Mouse (Mus musculus): ENCODE data around the gene Mettl3. TPM values are rescaled to one million over a fixed set of nuclear protein-coding genes. Genes with fewer than 3 reads are reported as not detected.
"Not testable (repeated sequence)": the region's sequence is repeated elsewhere in the genome, so short reads cannot be mapped to it uniquely, and the experiment has no call there.

Gene Mettl3
- total RNA-seq (2021) = 10 to 100 TPM; 16.3 to 17.3 TPM
- long read RNA-seq, experiment 1, transcript Mettl3-201 (11 exons, 2,025 nt) = major isoform, 9 of 13 reads
- long read RNA-seq, experiment 1, partial matches to known transcripts = 1 of 13 reads
- long read RNA-seq, experiment 1, other reads (novel, unspliced or antisense) = 3 of 13 reads
- long read RNA-seq, experiment 2, transcript Mettl3-201 (11 exons, 2,025 nt) = major isoform, 8 of 14 reads
- long read RNA-seq, experiment 2, partial matches to known transcripts = 0 of 14 reads
- long read RNA-seq, experiment 2, other reads (novel, unspliced or antisense) = 6 of 14 reads

GRCm38 (mm10) chr14:52304644-52305271, at the start of gene Mettl3:
Gene Mettl3, minus strand, starts transcription at chr14:52305128.
- peak; percentile 87 for DNase-seq

DNA sequence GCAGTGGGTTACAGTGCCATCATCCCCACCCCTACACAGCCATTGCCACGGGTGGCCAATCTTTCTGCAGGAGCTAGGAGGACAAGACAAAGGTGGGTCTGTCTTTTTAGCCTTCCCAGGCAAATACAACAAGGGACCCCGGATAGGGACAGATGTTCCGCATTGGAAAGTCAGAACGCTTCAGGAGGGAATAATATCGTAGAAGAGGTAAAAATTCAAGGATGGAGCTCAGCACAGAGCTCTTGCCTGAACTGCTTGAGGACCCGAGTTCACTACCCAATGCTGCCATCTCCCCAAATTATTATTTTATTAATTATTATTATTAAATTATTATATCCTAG, 34.6 kb upstream of the Mettl3 start:
- DNase-seq = no peak

DNA sequence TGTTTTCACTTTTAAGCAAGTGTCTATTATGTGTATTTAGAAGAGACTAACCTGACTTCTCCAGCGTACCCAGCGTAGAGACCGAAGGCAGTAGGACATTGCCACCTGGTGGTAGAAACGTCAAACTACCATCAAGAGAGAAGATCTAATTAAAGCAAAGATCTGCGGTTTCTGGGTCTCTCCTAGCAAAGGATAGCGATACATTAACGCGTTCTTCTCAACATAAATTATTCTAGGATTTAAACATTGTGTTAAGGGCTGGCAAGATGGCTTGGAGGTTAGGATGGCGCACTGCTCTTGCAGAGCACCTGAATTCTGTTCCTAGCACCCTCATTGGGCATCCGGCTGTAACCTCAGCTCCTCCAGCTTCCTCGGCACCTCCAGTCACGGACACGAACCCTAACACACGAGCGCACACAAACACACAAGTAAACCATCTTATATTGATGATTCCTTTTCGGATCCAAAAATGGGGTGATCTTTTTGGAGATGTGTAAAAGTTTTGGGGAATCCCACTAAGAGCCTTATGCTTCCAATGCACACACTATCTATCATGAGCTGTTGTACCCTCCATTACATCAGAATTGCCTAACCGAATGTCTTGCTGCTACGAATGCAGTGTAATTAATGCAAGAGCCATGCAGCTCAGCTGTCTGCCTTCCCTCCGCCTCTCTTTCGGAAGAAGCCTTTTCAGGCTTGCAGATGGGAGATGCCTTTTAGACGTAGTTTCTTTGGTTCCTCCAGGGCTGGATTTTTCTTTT, 34.0 kb upstream of the Mettl3 start:
- peak; percentile 50 for DNase-seq

- no peak for DNase-seq
Measured at GRCm38 (mm10) chr14:52332171-52332570, 27.2 kb upstream of the Mettl3 start.

- DNase-seq = no peak
Measured at GRCm38 (mm10) chr14:52331069-52331750, 26.3 kb upstream of the Mettl3 start.

- DNase-seq = no peak
Measured at GRCm38 (mm10) chr14:52327910-52328812, 23.2 kb upstream of the Mettl3 start, which contains the start of gene Sall2. Gene Sall2, minus strand, starts transcription at chr14:52328762.

- no peak for DNase-seq
Measured at GRCm38 (mm10) chr14:52327375-52327901, 22.5 kb upstream of the Mettl3 start.

DNA sequence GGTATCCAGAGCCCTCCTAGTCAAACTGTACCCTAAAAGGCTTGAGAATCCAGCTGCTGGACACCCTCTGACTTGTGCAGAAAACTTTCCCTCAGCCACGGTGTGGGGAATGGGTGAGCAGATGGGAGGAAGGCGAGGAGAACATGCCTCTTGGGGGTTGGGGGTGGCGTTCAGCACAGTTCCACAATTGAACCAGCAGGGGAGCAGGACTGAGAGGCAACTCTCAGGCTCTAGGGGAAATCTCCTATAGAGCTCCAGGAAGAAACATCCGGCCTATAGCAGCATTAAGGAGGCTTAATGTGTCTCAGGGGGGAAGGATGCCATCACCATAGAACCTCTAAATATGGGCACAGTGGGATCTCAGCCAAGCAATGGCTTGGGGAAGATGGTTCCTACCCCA, 21.0 kb upstream of the Mettl3 start:
- no peak for DNase-seq

GRCm38 (mm10) chr14:52319361-52319760, 14.4 kb upstream of the Mettl3 start:
- DNase-seq = no peak

- peak; percentile 18 for DNase-seq
Measured at GRCm38 (mm10) chr14:52316441-52317225, 11.7 kb upstream of the Mettl3 start.

GRCm38 (mm10) chr14:52315792-52316440, 11.0 kb upstream of the Mettl3 start:
- DNase-seq = peak; percentile 64

DNA sequence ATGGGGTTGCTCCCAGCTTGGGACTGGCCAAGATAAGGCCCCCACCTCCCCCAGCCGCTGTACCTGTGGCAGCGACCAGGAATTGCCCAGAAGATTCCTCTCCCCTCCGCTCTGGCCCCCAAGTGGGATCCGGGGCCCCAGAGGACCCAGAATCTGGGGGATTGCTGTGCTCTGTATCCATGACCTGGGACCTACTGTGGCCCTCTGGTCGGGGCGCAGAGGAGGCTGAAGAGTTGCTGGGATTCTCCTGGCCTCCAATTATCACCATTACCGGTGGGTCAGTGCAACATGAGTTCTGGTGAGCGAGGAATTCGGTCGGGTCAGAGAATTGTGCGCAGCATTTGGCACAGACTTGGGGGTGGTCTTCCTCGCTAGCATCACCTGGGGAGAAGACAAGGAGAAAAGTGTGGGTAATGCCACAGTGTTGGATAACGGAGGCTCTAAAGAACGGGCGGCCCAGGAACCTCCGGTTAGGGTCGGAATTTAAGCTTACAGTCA, 10.4 kb upstream of the Mettl3 start:
- no peak for DNase-seq

GRCm38 (mm10) chr14:52314808-52315150, 9.9 kb upstream of the Mettl3 start:
- DNase-seq = no peak

DNA sequence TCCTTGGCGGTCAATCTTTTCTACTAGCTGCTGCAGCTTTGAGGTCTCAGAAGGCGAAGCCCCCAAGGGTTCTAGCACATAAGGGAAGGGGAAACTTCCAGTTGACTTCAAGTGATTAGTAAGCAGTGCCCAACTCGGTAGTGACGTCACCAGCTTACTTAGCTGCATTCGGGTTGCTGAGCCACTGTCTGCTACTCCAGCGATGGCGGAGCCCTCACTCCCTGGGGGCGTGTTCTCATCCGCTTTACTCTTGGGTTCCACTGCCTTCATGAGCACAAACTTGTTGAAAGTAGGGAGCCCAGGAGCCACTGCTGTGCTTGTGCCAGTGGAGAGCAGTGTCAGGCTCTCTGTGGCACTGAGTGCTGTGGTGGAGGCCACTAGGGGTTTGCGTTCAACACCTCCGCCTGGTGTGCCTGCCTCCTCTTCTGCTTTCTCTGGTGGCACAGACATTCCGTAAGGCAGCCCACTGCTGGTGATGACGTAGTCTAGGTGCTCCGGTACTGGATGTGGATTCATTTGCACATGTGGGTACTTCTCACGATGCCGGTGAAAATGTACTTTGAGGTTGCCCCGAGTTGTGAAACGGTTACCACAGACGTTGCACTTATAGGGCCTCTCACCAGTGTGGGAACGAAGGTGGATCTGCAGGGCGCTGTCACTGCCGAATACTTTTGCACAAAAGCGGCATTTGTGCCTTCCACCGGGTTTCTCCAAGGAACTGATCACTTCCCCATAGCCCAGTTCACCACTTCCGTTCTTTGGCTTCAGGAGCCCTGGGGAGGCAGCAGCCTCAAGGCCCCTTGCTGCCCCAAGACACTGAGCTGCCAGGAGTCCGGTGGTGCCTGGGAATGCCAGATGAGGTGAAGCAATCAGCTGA, 9.2 kb upstream of the Mettl3 start:
- DNase-seq = peak; percentile 8

DNA sequence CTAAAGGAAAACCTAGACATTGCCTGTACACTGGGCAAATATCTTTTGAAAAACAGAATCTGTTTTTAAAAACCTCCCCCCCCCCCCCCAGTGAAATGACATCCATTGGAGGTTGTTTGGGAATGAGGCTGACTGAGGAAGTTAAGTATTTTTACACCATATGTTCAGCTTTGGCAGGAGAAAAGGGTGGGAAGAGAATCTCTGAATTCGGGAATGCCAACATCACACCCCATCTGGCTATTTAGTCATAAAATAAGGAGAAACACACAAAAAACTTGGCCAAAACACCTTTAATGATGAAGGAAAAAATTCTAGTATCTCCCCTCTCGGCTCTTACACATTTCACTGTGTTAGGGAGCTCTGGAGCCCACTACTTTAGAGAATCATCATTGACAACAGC, 6.0 kb upstream of the Mettl3 start:
- DNase-seq = no peak

DNA sequence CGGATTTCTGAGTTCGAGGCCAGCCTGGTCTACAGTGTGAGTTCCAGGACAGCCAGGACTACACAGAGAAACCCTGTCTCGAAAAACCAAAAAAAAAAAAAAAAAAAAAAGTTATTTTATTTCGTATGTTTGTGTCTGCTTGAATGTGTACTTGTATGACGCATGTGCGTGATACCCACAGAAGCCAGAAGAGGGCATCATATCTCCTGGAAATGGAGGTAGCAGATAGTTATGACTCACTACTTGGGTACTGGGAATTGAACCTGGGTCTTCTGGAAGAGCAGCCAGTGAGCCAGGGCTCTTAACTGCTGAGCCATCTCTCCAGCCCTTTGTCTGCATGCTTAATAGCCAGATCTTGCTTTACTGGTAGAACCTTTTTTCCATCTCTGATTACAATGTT, 5.4 kb upstream of the Mettl3 start:
- not testable (repeated sequence) for DNase-seq

GRCm38 (mm10) chr14:52306100-52306499, 1.2 kb upstream of the Mettl3 start:
- no peak for DNase-seq

- not testable (repeated sequence) for DNase-seq
Measured at GRCm38 (mm10) chr14:52303517-52303916, 1.4 kb downstream of the Mettl3 start.

Measured in gastrocnemius, postnatal 10 days (tissue).